Mouse (Mus musculus) CH12F3 (cell line): Measurements from ENCODE around the gene Fam198b.
"Not testable (repeated sequence)": the region's sequence is repeated elsewhere in the genome, so short reads cannot be mapped to it uniquely, and the experiment has no call there.

ENCODE experiments used
- in situ Hi-C: fragments of 300-500 bp; cut with MboI; formaldehyde crosslinking; loops from 2 replicates; pipeline ENCODE4 v1.14.3; 2020; ENCODE audit warnings: low sequenced_read_pairs

Gene Fam198b

DNA sequence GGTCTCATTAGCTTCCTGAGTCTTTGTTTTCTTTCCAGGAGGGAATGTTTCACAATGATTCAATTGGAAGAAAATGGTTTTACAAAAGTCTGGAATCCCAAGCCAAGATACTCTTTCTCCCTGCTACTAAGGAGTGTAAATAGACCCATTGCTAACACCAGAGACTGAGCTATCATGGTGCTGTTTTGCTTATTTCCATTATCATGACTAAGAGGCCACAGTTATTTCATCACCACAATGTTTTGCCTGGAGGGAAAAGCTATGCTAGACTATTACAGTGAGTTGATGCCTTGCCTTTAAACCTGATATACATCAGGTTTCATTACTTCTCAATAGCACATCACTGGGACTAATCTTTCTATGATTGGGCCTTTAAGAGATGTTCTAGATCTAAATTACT, 34.4 kb downstream of the Fam198b start:
- in situ Hi-C loops, result no loop called here

DNA sequence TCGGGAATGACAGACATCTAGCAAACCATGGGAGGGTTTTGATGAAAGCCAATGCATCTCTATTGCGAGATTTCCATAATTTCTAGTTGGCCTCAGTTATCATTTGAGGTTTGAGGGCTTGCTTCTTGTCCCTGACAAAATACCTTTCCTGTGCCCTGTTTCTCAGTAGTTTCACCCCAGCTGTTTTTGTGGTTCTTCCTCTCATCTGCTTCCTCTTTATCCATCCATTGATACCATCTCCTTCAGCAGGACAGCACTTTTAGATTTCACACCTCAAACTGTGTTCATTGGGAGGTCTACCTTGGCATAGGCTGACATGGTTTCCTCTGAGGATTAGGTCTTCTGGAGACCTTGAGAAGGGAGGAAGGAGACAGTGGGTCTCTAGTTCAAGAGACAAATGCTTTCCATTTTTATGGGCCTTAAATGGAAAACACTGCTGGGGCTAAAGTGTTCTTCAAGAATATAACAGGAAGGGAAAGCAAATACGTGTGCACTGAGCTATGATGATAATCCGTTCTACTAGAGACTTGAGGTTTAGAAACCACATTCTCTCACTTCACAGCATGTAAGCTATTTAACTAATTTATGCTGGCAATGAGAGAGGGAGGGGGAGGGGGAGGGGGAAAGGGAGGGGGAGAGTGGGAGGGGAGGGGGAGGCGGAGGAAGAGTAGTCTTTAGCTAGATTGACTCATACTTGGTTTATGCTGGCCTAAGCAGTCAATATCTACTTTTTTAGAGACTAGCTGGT, 41.8 kb downstream of the Fam198b start:
- in situ Hi-C loops, result no loop called here

DNA sequence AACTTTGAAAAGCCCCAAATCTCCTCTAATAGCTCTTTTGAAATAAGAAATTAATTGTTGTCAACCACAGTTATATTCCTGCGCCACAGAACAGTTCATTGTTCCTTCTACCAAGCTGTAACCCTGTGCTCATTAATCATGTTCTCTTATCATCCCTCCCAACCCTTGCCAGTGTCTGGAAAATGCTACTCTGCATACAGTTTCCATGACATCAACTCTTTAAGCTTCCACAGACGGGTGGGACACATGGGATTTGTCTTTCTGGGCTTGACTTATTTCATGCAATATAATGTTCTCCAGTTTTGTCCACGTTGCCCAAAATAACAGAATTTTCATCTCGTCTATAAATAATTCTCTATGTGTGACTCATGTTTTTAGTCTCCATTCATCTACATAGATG, 42.7 kb downstream of the Fam198b start:
- in situ Hi-C loops, result no loop called here

DNA sequence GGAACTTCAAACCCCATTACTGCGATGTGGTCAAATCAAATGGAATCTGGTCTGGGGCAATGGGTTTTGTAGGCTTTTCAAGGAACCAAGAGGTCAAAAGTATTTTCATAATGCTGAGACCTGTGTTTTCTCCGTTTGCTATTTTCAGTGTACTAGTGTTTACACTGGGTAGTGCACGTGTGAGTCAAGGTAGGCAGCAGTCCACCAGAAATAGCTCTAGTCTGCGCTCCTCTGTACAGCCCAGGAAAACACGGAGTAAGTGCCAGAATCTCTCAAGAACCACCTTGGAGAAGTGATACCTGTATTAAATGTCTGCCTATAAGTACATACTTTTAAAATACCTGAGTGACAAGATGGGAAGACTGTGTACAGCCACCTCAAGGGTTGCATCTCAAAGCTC, 44.1 kb downstream of the Fam198b start:
- in situ Hi-C loops, result no loop called here

DNA sequence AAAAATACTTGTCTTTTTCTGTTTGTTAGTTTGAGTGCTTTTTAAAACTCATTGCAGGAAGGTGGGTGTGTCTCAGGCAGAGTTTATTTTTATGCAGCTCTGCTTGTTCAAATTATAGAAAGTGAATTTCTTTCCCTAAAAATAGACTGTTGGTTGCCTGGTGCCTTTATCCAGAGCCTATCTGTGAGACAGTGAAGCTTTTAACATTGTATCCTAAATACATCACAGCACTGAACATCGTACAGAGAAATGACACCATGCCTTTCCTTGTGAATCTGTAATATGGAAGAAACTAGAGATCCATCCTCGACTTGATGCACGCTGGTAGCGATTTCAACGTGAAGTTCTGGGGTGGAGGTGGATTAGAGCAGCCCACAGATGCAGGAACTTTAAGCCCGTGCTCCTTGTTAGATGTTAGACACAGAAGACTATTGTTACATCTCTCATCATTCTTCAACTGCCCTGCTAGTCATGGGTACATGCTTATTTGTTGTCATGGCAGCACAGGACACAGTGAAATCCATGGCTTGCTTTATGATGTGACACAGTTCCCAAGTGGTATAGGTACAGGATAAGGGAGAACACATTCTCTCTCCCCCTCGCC, 45.9 kb downstream of the Fam198b start:
- in situ Hi-C loops, result no loop called here

DNA sequence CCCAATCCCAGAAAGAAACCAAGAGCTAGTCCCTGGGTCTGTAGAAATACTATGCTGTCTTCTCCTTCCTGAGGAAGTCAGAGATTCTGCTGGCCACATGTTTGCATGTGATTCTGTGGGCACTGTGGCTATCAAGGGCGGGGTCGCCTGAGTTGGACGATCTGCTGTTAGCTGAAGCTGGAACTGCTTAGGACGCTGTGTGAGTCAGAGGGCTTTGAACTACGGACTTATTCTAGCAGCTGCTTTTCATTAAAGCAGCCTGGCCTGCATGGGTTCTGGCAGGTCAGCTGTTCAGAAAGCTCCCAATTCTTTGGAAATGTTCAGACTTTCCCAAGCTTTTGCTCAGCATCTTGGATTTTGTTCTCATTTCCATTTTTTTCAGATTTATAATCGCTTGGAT, 51.9 kb downstream of the Fam198b start:
- in situ Hi-C loops, result no loop called here

DNA sequence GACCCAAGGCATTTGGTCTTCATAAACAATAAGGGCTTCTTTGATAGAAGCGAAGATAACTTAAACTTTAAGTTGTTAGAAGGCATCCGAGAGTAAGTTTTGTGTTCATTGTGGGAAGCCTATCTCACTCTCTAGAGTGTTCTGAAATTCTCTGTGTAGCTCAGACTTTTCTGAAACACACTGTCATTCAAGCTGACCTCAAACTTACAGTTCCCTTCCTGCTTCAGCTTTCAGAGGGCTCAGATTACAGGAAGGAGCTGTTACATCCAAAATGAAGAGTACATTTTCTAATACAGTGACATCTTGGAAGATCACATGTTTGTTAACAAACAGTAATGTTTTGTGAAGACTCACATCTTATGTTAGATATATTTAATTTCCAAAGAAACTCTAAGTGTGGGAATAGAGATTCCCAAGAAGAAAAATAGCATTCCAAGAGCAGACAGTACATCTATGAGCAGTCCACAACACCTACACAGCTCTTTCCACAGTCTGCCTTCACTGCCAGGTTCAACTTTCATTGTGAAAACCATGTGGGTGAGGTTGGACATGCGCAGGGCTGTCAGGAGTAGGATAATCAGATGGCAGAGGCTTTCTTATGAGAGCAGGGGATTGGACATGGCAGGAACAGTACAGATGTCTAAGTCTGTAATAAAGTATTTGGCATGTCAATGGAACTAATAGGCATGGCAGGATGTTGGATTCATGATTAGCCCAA, 52.6 kb downstream of the Fam198b start:
- in situ Hi-C loops, result no loop called here

DNA sequence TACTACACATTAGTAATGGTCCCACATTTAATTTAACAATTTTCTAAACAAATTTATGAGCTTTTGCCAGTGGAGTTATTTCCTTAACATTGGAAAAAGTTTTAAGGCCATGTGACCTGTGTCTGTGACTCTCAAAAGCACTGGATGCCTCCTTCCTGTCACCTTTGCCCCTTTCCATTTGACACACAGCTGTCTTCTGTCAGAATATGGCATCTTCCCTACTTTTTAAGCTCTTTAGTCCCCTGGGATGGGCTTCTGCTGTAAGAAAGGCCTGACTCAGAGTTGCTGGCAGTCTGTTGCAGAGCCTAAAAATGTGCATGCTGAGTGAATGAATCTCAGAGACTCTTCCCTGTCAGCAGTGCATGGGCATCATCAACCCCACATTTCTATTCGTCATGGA, 63.4 kb downstream of the Fam198b start:
- in situ Hi-C loops, result no loop called here

DNA sequence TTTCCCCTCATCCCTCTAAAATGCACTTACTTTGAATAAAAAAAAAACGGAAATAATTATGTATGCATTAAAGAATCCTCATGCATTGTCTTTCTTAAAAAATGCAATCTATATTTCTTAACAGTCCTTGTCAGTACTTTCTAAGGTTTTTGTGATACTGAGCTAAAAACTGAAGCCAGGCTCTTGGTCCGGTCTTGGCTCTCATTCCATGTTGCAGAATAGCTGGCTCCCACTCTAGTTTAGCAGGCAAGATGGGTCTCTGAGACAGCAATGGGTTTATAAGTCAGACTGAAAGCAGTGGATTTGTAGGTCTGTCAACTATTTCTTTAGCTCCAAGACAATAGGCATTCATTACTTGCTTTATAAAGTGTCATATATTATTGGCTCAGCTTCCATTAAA, 63.8 kb downstream of the Fam198b start:
- in situ Hi-C loops, result no loop called here

DNA sequence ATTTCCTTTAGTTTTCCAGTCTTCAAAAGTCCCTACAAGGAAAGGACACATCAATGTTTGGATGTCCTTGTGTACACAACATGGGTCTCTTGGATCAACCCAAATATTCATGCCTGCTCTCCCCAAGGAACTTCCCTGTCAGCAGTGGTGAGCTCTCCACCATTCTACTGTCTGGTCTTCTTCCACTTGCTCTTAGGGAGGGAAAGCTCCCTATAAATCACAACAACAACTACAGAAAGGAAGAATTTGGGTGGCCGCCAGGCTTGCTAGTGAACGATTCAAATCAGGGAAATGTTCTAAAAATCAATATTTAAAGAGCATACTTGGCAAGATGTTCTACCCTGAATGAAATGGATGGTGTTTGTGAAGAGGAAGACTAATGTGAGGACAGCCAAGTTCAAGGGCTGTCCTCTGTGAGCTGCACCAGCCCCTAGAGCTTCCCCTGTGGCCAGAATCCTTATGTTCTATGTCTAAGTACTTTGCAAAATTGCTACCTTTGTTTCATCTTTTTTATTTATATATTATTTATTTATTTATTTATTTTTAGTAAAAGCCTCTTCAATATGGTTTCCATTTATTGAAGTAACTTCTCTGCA, 68.9 kb downstream of the Fam198b start:
- in situ Hi-C loops, result no loop called here

DNA sequence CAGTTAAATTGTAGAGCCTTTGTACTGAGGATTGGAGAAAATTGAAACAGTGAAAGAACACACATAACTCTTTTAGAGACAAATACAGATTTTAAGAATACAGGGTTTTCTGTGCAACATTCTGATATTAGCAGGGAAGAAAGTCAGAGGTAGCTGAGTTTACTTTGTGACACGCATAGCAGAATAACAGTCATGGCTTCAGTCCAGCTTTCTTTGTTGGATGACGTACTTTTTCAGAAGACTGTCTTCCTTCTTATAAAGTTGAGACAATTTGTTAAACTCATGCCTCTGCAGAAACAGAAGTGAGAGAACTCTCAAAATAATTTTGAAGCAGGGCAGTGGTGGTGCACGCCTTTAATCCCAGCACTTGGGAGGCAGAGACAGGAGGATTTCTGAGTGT, 70.9 kb downstream of the Fam198b start:
- in situ Hi-C loops, result no loop called here

DNA sequence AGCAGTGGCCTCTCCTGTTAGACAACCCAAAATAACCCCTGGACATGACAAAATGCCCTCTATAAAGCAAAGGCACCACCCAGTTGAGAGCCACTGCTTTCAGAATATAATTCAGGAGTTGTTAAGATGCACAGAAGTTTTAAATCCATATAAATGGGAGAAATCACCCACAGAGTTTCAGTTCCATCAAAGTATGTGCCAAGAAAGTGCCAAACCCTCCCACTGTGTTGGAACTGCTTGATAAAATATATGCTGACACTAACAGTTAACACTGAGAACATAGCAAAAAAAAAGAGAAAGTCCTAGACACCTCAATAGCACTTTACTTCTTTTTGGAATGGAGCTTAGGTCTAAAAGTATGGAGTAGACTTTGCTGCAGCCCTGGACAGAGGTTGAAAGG, 72.5 kb downstream of the Fam198b start:
- in situ Hi-C loops, result no loop called here

DNA sequence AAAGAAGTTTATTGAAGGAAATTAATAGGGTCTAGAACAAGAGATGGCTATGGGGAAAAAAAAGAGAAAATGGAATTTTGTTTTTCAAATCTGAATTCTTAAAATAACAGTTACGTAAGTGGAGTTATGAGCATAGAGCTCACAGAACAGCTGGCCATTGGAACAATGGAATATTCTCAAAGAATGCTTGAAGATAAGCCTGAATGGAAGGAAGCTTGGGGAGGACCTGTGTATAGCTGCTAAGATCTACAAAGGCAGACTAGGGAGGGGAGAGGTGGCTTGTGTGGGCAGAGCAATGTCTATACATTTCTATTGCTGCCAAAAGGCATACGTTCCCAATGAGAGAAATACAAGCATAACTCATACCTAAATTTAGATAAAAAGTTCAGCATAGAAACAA, 73.4 kb downstream of the Fam198b start:
- in situ Hi-C loops, result no loop called here

DNA sequence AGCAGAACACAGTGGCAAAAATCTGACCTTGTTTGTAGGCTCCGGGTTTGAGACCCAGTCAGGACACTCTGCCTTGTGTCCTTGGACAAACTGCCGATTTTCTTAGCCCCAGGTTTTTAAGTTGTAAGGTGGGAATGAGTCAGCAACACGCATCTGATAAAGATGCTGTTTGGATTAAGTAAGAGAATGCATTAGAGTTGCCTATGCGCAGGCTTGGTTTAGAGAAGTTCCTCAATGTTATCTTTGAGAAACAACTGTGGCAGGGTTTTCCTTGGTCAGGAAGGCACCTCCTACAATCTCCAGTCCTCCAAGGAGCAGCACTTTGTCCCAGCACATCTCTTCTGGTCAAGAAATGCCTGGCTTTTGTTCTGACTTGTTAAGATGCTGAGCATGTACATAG, 82.4 kb downstream of the Fam198b start:
- in situ Hi-C loops, result no loop called here

DNA sequence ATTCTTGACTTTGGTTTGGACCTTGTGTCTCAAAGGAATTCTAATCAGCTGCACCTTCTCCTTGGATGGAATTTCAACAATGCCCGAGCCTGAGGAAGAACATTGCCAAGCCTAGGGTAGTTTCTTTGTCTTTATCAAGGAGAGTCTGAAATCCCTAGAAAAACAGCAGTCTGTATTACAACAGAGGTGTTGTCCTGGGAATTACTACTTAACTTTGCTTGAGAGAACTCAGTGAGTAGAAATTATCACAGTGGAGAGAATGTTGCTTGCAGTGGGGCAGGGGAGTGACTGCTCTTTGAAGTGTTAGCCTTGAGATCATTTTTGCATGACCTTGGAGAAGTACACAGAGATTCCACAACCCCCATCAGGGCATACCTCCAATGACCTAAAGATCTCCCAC, 83.0 kb downstream of the Fam198b start:
- in situ Hi-C loops, result no loop called here

DNA sequence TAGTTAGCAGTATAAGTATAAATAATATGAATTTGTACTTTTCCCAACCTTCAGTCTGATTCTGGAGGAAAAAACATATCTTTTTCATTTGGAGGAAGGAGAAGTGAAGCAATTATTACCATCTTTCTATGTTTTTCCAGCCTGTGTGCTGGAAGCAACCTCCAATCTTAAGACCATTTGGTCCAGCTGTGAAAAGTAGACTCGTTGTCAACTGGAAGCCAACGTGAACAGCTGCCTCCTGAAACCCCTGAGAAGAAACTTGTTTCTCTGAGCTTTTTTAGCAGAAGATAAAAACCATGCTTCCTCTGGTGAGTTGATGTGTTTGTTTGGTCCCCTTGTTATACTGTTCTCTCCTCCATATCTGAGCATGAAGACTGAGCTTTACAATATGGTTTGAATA, 84.1 kb downstream of the Fam198b start:
- in situ Hi-C loops, result no loop called here

DNA sequence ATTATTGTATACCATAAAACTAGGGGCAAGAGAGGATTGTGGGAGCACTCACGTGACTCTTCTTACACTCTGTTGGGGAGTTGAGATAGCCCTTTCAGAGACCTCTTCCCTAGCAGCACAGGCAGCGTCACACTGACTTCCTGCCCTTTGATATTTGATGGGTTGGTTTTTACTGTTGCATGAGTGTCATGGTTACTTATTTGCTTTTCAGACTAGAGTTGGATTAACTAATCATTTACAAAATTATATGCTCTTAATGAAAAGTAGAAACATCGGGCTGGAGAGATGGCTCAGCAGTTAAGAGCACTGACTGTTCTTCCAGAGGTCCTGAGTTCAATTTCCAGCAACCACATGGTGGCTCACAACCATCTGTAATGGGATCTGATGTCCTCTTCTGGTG, 85.2 kb downstream of the Fam198b start:
- in situ Hi-C loops, result not testable (repeated sequence)

DNA sequence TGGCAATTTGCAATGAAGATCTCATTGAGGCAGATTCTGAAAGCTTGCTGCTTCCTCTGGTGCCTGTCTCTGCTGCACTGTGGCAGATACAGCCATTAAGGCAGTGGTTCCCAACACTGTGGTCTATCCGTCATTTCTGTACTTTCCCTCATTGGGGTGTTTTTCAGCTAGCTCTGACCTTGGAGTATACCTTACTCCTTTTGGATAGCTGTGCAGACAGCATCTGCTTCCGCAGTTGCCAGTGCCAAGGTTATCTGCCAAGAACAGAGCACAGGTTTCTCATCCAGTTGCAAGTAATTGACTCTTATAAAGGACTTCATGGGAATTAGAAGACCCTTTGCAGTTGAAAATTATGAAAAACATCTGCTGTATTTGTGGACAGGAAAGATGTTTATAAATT, 85.7 kb downstream of the Fam198b start:
- in situ Hi-C loops, result no loop called here

DNA sequence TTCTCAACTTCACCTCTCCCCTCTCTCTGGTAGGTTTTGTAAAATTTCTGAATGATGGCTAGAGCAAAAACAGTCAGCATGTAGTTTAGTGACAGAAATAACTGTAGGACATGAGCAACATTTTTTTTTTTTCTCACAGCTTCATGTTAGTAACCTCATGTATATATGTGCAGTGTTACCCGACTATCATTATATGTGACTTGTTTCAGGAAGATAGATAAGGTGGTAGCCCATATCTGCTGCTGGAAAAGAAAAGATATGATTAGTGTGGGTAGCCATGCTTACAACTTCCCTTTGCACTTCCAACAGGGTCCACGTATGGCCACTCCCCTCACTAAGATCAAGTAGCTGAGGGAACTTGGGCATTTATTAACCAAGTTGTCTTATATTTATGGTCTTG, 86.2 kb downstream of the Fam198b start:
- in situ Hi-C loops, result no loop called here

DNA sequence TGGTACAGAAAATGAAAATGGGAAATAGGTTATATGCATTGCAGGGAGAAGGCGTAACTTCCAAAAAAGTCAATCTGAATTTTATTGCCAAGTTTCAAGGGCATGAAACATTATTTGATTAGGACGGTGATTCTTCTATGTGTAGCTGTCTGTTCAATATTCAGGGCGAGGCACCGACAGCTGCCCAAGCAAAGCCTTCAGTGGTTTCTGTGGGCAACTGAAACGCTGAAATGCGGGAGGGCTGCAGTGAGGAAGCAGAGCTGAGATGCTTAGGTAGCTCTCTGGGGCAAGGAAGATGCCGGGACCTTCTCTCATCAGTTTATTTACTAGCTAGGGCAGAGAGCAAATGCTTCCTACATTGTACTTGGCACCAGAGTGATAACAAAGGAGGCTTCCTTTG, 87.2 kb downstream of the Fam198b start:
- in situ Hi-C loops, result no loop called here

DNA sequence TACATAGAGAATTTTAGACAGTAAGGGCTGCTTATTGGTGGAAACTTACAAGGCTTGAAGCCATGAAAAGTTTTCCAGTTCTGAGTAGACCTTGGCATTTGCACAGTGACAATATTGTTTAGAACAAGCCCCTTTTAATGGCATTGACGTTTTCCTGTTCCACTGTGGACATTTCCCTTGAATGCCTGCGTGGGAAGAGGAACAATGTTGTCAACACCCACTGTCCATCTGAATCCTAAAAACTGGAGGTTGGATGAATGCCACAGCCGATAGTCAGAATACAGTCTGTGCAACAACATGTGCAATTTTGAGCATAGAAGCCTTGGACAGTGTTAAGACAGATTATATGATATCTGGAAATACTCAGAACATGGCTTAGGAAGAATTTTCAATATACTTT, 92.5 kb downstream of the Fam198b start:
- in situ Hi-C loops, result no loop called here
